Mouse (Mus musculus) MEL-GATA-1-ER (cell line): ENCODE results near the gene Rps15.

Experiments
- DNase-seq: peaks from one replicate; pipeline ENCODE4 v3.0.0-alpha.2; 2012; ENCODE audit warnings: low read depth; ENCODE audit errors: extremely low read depth

The Rps15 gene

GRCm38 (mm10) chr10:80260642-80261584, 31.3 kb upstream of the Rps15 start, which contains the start of the genes Gamt and Dazap1:
Gamt (minus strand) TSS chr10:80261012.
Dazap1 (plus strand) TSS chr10:80261486.
- peak; percentile 80 for DNase-seq

- DNase-seq, result peak; percentile 96
Measured at GRCm38 (mm10) chr10:80261585-80261968, 30.7 kb upstream of the Rps15 start.

GRCm38 (mm10) chr10:80262169-80262568, 30.1 kb upstream of the Rps15 start:
- no peak for DNase-seq

- no peak for DNase-seq
Measured at GRCm38 (mm10) chr10:80262776-80263365, 29.4 kb upstream of the Rps15 start.

GRCm38 (mm10) chr10:80264341-80265148, 27.7 kb upstream of the Rps15 start:
- DNase-seq, result peak; percentile 97

GRCm38 (mm10) chr10:80265149-80265486, 27.1 kb upstream of the Rps15 start:
- DNase-seq, result no peak

GRCm38 (mm10) chr10:80270099-80270498, 22.2 kb upstream of the Rps15 start:
- DNase-seq, result no peak

- no peak for DNase-seq
Measured at GRCm38 (mm10) chr10:80270734-80271181, 21.5 kb upstream of the Rps15 start.

GRCm38 (mm10) chr10:80271186-80271843, 20.9 kb upstream of the Rps15 start:
- no peak for DNase-seq

- no peak for DNase-seq
Measured at GRCm38 (mm10) chr10:80271870-80272585, 20.2 kb upstream of the Rps15 start.

GRCm38 (mm10) chr10:80273847-80274246, 18.4 kb upstream of the Rps15 start:
- DNase-seq, result no peak

GRCm38 (mm10) chr10:80276238-80276637, 16.0 kb upstream of the Rps15 start:
- no peak for DNase-seq

- no peak for DNase-seq
Measured at GRCm38 (mm10) chr10:80278390-80278789, 13.9 kb upstream of the Rps15 start.

- no peak for DNase-seq
Measured at GRCm38 (mm10) chr10:80279273-80279672, 13.0 kb upstream of the Rps15 start.

GRCm38 (mm10) chr10:80281304-80281703, 10.9 kb upstream of the Rps15 start:
- no peak for DNase-seq

- no peak for DNase-seq
Measured at GRCm38 (mm10) chr10:80281921-80282371, 10.3 kb upstream of the Rps15 start.

GRCm38 (mm10) chr10:80282481-80283441, 9.5 kb upstream of the Rps15 start:
- DNase-seq, result no peak

GRCm38 (mm10) chr10:80285222-80286070, 6.8 kb upstream of the Rps15 start:
- DNase-seq, result no peak
